Mouse (Mus musculus): ENCODE measurements around the gene Nprl3. TPM values are rescaled to one million over a fixed set of nuclear protein-coding genes. Genes with fewer than 3 reads are reported as not detected.
"Not testable (repeated sequence)": the region's sequence is repeated elsewhere in the genome, so short reads cannot be mapped to it uniquely, and the experiment has no call there.

Gene Nprl3
- polyA plus RNA-seq, 1 experiment from 2014 or later: 28.1 TPM

- ATAC-seq; H3K27ac ChIP-seq (ENCODE audit: low read depth, low read length); DNase-seq (ENCODE audit: low spot score); H3K4me1 ChIP-seq (ENCODE audit: control insufficient read depth, insufficient read depth, low read length); H3K9me3 ChIP-seq (replicated peaks; ENCODE audit: control insufficient read depth, low read length); H3K27me3 ChIP-seq (replicated peaks; ENCODE audit: control insufficient read depth, insufficient read depth, low read length); H3K4me3 ChIP-seq (ENCODE audit: low read depth, low read length); H3K9ac ChIP-seq (ENCODE audit: low read length); H3K36me3 ChIP-seq (ENCODE audit: control insufficient read depth, insufficient read depth, low read length); H3K4me2 ChIP-seq (ENCODE audit: low read length): not testable (repeated sequence)
- WGBS: 83% methylated on average over 1 of the region's 1 CpGs
Observed at GRCm38 (mm10) chr11:32200992-32201391, 66.5 kb downstream of the Nprl3 start.

DNA sequence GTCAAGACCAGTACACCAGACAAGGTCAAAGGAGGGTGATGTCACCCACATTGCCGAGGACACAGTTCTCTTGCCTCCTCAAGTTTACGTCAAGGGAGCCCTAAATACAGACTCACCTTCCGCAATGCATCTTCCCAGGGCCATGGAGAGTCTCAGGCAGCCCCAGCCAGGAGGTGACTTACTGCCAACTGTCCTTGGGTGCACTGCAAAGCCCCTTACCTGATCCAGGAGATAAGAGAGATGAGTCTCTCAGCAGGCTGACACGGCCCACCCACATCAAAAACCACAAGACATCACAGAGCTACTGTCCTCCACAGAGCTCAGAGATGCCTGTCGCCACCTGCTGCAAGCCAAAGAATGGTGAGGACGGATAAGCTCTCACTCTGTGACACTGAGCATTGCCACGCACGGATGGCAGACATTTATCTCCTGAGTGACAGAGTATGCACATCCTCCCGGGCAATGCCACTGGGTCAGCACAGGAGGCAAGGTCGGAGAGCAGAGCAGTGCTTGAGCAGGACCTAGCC lies 67.4 kb downstream of the Nprl3 start, which contains the start of gene Il9r:
Il9r (minus strand) TSS at position 205 of the 527 bp plus-strand sequence.
- DNase-seq (ENCODE audit: low spot score): no peak
- 81% methylated on average over 10 of the region's 10 CpGs for WGBS

DNA sequence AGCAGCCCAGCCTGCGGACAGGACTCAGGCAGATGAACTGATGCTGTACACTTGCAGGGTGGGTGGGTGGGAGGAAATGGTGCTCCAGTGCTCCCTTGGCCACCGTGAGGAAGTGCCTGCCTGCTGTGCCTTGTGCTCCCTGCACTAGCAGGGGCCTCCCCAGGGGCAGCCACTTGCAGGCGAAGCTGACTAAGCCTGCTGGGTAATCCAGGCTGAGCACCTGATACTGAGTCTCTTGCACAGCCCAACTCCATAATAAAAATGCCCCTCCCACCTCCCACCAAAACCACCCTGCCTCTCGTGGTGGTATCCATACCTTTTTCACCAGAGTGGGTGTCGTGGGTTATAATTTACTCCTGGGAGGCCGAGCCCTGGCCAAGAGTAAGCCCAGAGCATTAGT lies 68.3 kb downstream of the Nprl3 start:
- H3K36me3 ChIP-seq (ENCODE audit: control insufficient read depth, insufficient read depth, low read length): no peaks in the 10 kb centered on the region
- no peak overlapping the region for H3K27ac ChIP-seq (ENCODE audit: low read depth, low read length)
- H3K4me2 ChIP-seq (ENCODE audit: low read length): no peak overlapping the region
- DNase-seq (ENCODE audit: low spot score) (no peak), ATAC-seq (no peak)
- no peaks in the 10 kb centered on the region for H3K27me3 ChIP-seq (replicated peaks; ENCODE audit: control insufficient read depth, insufficient read depth, low read length)
- H3K9ac ChIP-seq (ENCODE audit: low read length): no peak overlapping the region
- H3K4me1 ChIP-seq (ENCODE audit: control insufficient read depth, insufficient read depth, low read length): no peaks in the 10 kb centered on the region
- H3K4me3 ChIP-seq (ENCODE audit: low read depth, low read length): no peak overlapping the region
- WGBS: 35% methylated on average over 6 of the region's 6 CpGs
- H3K9me3 ChIP-seq (replicated peaks; ENCODE audit: control insufficient read depth, low read length): no peaks in the 10 kb centered on the region

More for the DNA sequence above, 67.4 kb downstream of the Nprl3 start, which contains the start of gene Il9r:
- Histone ChIP-seq H3K27ac (ENCODE audit: low read depth, low read length) (no peak within 1 kb of the TSS), H3K9me3 (replicated peaks; ENCODE audit: control insufficient read depth, low read length) (no peaks in the 10 kb centered on the region), H3K4me3 (ENCODE audit: low read depth, low read length) (no peak within 1 kb of the TSS), H3K9ac (ENCODE audit: low read length) (no peak within 1 kb of the TSS), H3K27me3 (replicated peaks; ENCODE audit: control insufficient read depth, insufficient read depth, low read length) (no peaks in the 10 kb centered on the region), H3K4me1 (ENCODE audit: control insufficient read depth, insufficient read depth, low read length) (peaks cover 5% of the 10 kb centered on the region; the same call in 1 of the 2 replicates), H3K4me2 (ENCODE audit: low read length) (no peak within 1 kb of the TSS), H3K36me3 (ENCODE audit: control insufficient read depth, insufficient read depth, low read length) (no peaks in the 10 kb centered on the region)
- no peak for ATAC-seq

- no peaks in the 10 kb centered on the region for H3K36me3 ChIP-seq (ENCODE audit: control insufficient read depth, insufficient read depth, low read length)
- H3K27ac ChIP-seq (ENCODE audit: low read depth, low read length): no peak overlapping the region
- ATAC-seq (no peak), DNase-seq (ENCODE audit: low spot score) (no peak)
- no peaks in the 10 kb centered on the region for H3K27me3 ChIP-seq (replicated peaks; ENCODE audit: control insufficient read depth, insufficient read depth, low read length)
- WGBS: 74% methylated on average over 14 of the region's 14 CpGs
- H3K4me1 ChIP-seq (ENCODE audit: control insufficient read depth, insufficient read depth, low read length): no peaks in the 10 kb centered on the region
- H3K4me2 ChIP-seq (ENCODE audit: low read length): no peak overlapping the region
- no peaks in the 10 kb centered on the region for H3K9me3 ChIP-seq (replicated peaks; ENCODE audit: control insufficient read depth, low read length)
- H3K9ac ChIP-seq (ENCODE audit: low read length): no peak overlapping the region
- no peak overlapping the region for H3K4me3 ChIP-seq (ENCODE audit: low read depth, low read length)
Observed at GRCm38 (mm10) chr11:32198256-32198955, 69.1 kb downstream of the Nprl3 start.

GRCm38 (mm10) chr11:32197766-32198165 lies 69.7 kb downstream of the Nprl3 start:
- Histone ChIP-seq H3K4me3 (ENCODE audit: low read depth, low read length) (no peak overlapping the region), H3K4me1 (ENCODE audit: control insufficient read depth, insufficient read depth, low read length) (no peaks in the 10 kb centered on the region), H3K4me2 (ENCODE audit: low read length) (no peak overlapping the region), H3K27me3 (replicated peaks; ENCODE audit: control insufficient read depth, insufficient read depth, low read length) (no peaks in the 10 kb centered on the region), H3K27ac (ENCODE audit: low read depth, low read length) (no peak overlapping the region), H3K9ac (ENCODE audit: low read length) (no peak overlapping the region), H3K9me3 (replicated peaks; ENCODE audit: control insufficient read depth, low read length) (no peaks in the 10 kb centered on the region), H3K36me3 (ENCODE audit: control insufficient read depth, insufficient read depth, low read length) (no peaks in the 10 kb centered on the region)
- ATAC-seq: no peak
- no peak for DNase-seq (ENCODE audit: low spot score)
- WGBS: 83% methylated on average over 3 of the region's 3 CpGs

GRCm38 (mm10) chr11:32196727-32197126 lies 70.8 kb downstream of the Nprl3 start:
- DNase-seq (ENCODE audit: low spot score) (no peak), ATAC-seq (no peak)
- Histone ChIP-seq H3K27ac (ENCODE audit: low read depth, low read length) (no peak overlapping the region), H3K9ac (ENCODE audit: low read length) (no peak overlapping the region), H3K4me2 (ENCODE audit: low read length) (no peak overlapping the region), H3K4me1 (ENCODE audit: control insufficient read depth, insufficient read depth, low read length) (no peaks in the 10 kb centered on the region), H3K4me3 (ENCODE audit: low read depth, low read length) (no peak overlapping the region), H3K9me3 (replicated peaks; ENCODE audit: control insufficient read depth, low read length) (no peaks in the 10 kb centered on the region), H3K27me3 (replicated peaks; ENCODE audit: control insufficient read depth, insufficient read depth, low read length) (no peaks in the 10 kb centered on the region), H3K36me3 (ENCODE audit: control insufficient read depth, insufficient read depth, low read length) (no peaks in the 10 kb centered on the region)
- 79% methylated on average over 6 of the region's 6 CpGs for WGBS

DNA sequence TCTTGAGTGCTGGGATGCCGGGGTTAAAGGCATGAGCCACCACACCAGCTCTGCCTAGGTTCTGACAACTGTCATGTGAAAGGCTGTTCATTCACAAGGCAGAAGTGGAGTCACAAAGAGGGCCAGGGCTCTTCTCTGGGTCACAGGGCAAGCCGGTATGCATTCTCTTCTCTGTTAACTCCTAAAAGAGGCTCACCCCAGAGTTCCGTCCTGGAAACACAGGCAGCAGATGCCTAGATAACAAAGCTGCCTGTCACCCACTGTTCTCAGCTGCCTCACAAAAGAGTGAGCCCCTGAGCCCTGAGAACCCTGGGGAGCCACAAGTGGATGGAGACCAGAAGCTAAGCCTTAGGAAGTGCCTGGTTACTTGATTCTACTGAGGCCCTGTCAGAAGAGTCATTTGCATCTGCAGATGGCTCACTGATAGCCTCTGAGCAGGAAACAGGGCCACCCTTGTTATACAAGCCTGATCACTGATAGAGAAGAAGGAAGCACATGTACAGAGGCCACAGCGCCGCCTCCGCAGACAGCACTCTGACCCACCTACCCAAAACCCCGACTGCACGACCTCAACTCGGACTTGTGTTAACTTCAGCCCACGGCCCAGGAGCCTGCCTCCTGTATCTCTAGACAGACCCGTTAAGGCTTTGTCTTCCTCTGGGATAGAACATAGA lies 71.5 kb downstream of the Nprl3 start:
- no peak for DNase-seq (ENCODE audit: low spot score)
- Histone ChIP-seq H3K27ac (ENCODE audit: low read depth, low read length) (no peak overlapping the region), H3K36me3 (ENCODE audit: control insufficient read depth, insufficient read depth, low read length) (no peaks in the 10 kb centered on the region), H3K4me3 (ENCODE audit: low read depth, low read length) (no peak overlapping the region), H3K9me3 (replicated peaks; ENCODE audit: control insufficient read depth, low read length) (no peaks in the 10 kb centered on the region), H3K9ac (ENCODE audit: low read length) (no peak overlapping the region; the same call in 1 of the 2 replicates), H3K4me2 (ENCODE audit: low read length) (no peak overlapping the region), H3K27me3 (replicated peaks; ENCODE audit: control insufficient read depth, insufficient read depth, low read length) (no peaks in the 10 kb centered on the region), H3K4me1 (ENCODE audit: control insufficient read depth, insufficient read depth, low read length) (no peaks in the 10 kb centered on the region)
- WGBS: 31% methylated on average over 11 of the region's 11 CpGs
- no peak for ATAC-seq

DNA sequence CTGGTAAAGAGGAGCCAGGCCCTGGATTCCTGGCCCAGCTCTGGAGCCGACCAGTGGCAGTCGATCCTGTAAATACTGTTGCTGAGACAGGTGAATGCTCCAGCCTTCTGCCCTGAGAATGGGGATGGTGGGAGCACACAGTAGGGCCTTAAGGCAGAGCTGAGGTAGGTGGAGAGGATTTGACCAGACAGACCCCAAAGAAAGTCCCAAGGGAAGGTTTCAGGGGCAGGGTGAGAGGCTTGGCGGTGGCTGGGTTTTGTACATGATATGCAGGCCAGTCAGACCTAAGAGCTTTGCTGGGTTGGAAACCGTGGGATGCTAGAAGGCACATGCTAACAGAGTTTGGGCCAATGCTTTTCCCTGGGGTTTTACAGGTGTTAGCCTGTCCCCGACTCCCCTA lies 72.9 kb downstream of the Nprl3 start:
- Histone ChIP-seq H3K9me3 (replicated peaks; ENCODE audit: control insufficient read depth, low read length) (no peaks in the 10 kb centered on the region), H3K27me3 (replicated peaks; ENCODE audit: control insufficient read depth, insufficient read depth, low read length) (no peaks in the 10 kb centered on the region), H3K4me2 (ENCODE audit: low read length) (no peak overlapping the region), H3K36me3 (ENCODE audit: control insufficient read depth, insufficient read depth, low read length) (no peaks in the 10 kb centered on the region), H3K27ac (ENCODE audit: low read depth, low read length) (no peak overlapping the region), H3K9ac (ENCODE audit: low read length) (no peak overlapping the region), H3K4me1 (ENCODE audit: control insufficient read depth, insufficient read depth, low read length) (no peaks in the 10 kb centered on the region), H3K4me3 (ENCODE audit: low read depth, low read length) (no peak overlapping the region)
- DNase-seq (ENCODE audit: low spot score) (no peak), ATAC-seq (no peak)
- 83% methylated on average over 5 of the region's 5 CpGs for WGBS

DNA sequence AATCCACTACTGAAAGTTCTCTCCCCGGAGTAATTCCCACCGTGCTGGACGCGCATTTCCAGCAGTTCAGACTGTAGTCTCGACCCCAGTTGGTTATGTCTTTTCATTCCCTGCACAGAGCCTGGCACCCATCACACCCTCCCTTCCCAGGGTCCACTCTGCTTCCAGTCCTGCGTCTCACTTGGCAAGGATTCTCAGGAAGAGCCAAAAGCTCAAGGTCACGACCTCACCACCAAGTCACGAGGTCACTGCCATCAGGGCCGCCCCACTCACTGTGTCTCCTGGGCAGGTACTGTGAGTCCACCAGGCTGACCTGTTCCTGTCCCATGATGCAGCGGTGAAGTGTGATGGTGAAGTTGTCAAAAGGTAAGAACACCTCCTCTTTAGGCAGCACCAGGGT lies 73.4 kb downstream of the Nprl3 start:
- WGBS: 87% methylated on average over 10 of the region's 10 CpGs
- Histone ChIP-seq H3K36me3 (ENCODE audit: control insufficient read depth, insufficient read depth, low read length) (no peaks in the 10 kb centered on the region), H3K27me3 (replicated peaks; ENCODE audit: control insufficient read depth, insufficient read depth, low read length) (no peaks in the 10 kb centered on the region), H3K9ac (ENCODE audit: low read length) (no peak overlapping the region), H3K27ac (ENCODE audit: low read depth, low read length) (no peak overlapping the region), H3K4me2 (ENCODE audit: low read length) (no peak overlapping the region), H3K9me3 (replicated peaks; ENCODE audit: control insufficient read depth, low read length) (no peaks in the 10 kb centered on the region), H3K4me3 (ENCODE audit: low read depth, low read length) (no peak overlapping the region), H3K4me1 (ENCODE audit: control insufficient read depth, insufficient read depth, low read length) (no peaks in the 10 kb centered on the region)
- ATAC-seq (no peak), DNase-seq (ENCODE audit: low spot score) (no peak)

All from forebrain, embryonic 14.5 days (tissue).